Mouse (Mus musculus): ENCODE measurements at regions not wholly inside any gene's neighbourhood (a gene's known extent, or its start where the extent isn't known, plus 50 kb on each side); places are given as distances from the start of the nearest gene placed in this dataset.
"Not testable (repeated sequence)": the region's sequence is repeated elsewhere in the genome, so short reads cannot be mapped to it uniquely, and the experiment has no call there.

- Histone ChIP-seq H3K27ac (no peak overlapping the region), H3K4me3 (no peak overlapping the region)
- TF ChIP-seq CTCF (conservative IDR thresholded peaks at IDR 0.05): no peak
- no peak for DNase-seq (ENCODE audit: low spot score in 2 of 2)
These were observed 417.4 kb downstream of the Htr7 start for GRCm38 (mm10) chr19:35639945-35640344.

- Histone ChIP-seq H3K27ac (no peak overlapping the region), H3K4me3 (no peak overlapping the region)
- no peak for TF ChIP-seq CTCF (conservative IDR thresholded peaks at IDR 0.05)
- DNase-seq (ENCODE audit: low spot score in 2 of 2): peak in 1 of 2 experiments; percentile 10
These were observed 435.5 kb downstream of the Htr7 start for GRCm38 (mm10) chr19:35621771-35622170.

GRCm38 (mm10) chr19:35595384-35595783 lies 461.9 kb downstream of the Htr7 start:
- DNase-seq (ENCODE audit: low spot score in 2 of 2): no peak
- Histone ChIP-seq H3K27ac (no peak overlapping the region), H3K4me3 (no peak overlapping the region)
- no peak for TF ChIP-seq CTCF (conservative IDR thresholded peaks at IDR 0.05)

GRCm38 (mm10) chr19:35575979-35576378 lies 481.3 kb downstream of the Htr7 start:
- Histone ChIP-seq H3K27ac (no peak overlapping the region), H3K4me3 (no peak overlapping the region)
- no peak for TF ChIP-seq CTCF (conservative IDR thresholded peaks at IDR 0.05)
- DNase-seq (ENCODE audit: low spot score in 2 of 2): no peak

GRCm38 (mm10) chr19:35549381-35549780 lies 507.9 kb downstream of the Htr7 start:
- Histone ChIP-seq H3K4me3 (no peak overlapping the region), H3K27ac (no peak overlapping the region)
- no peak for DNase-seq (ENCODE audit: low spot score in 2 of 2)
- no peak for TF ChIP-seq CTCF (conservative IDR thresholded peaks at IDR 0.05)

GRCm38 (mm10) chr19:35536816-35537215 lies 520.5 kb downstream of the Htr7 start:
- TF ChIP-seq CTCF (conservative IDR thresholded peaks at IDR 0.05): no peak
- no peak overlapping the region for H3K4me3 ChIP-seq
- H3K27ac ChIP-seq: no peak overlapping the region
- no peak for DNase-seq (ENCODE audit: low spot score in 2 of 2)

- Histone ChIP-seq H3K4me3 (no peak overlapping the region), H3K27ac (no peak overlapping the region)
- no peak for TF ChIP-seq CTCF (conservative IDR thresholded peaks at IDR 0.05)
- no peak for DNase-seq (ENCODE audit: low spot score in 2 of 2)
These were observed 528.0 kb downstream of the Htr7 start for GRCm38 (mm10) chr19:35529276-35529675.

- DNase-seq (ENCODE audit: low spot score in 2 of 2): no peak
- Histone ChIP-seq H3K27ac (no peak overlapping the region), H3K4me3 (no peak overlapping the region)
- TF ChIP-seq CTCF (conservative IDR thresholded peaks at IDR 0.05): no peak
These were observed 563.6 kb downstream of the Htr7 start for GRCm38 (mm10) chr19:35493721-35494120.

GRCm38 (mm10) chr19:35491354-35491753 lies 566.0 kb downstream of the Htr7 start:
- TF ChIP-seq CTCF (conservative IDR thresholded peaks at IDR 0.05): no peak
- no peak for DNase-seq (ENCODE audit: low spot score in 2 of 2)

GRCm38 (mm10) chr19:35485616-35486015 lies 563.5 kb downstream of the Kif20b start:
- not testable (repeated sequence) for DNase-seq (ENCODE audit: low spot score in 2 of 2); H3K4me3 ChIP-seq; H3K27ac ChIP-seq

More at GRCm38 (mm10) chr19:35491354-35491753, 566.0 kb downstream of the Htr7 start:
- Histone ChIP-seq H3K27ac (no peak overlapping the region), H3K4me3 (no peak overlapping the region)

GRCm38 (mm10) chr19:35482469-35482868 lies 560.3 kb downstream of the Kif20b start:
- Histone ChIP-seq H3K27ac (no peak overlapping the region), H3K4me3 (no peak overlapping the region)
- TF ChIP-seq CTCF (conservative IDR thresholded peaks at IDR 0.05): no peak
- DNase-seq (ENCODE audit: low spot score in 2 of 2): no peak

GRCm38 (mm10) chr19:35453942-35454341 lies 531.8 kb downstream of the Kif20b start:
- TF ChIP-seq CTCF (conservative IDR thresholded peaks at IDR 0.05): no peak
- Histone ChIP-seq H3K27ac (no peak overlapping the region), H3K4me3 (no peak overlapping the region)
- no peak for DNase-seq (ENCODE audit: low spot score in 2 of 2)

GRCm38 (mm10) chr19:35442466-35442865 lies 520.3 kb downstream of the Kif20b start:
- Histone ChIP-seq H3K4me3 (no peak overlapping the region), H3K27ac (no peak overlapping the region)
- DNase-seq (ENCODE audit: low spot score in 2 of 2): no peak
- TF ChIP-seq CTCF (conservative IDR thresholded peaks at IDR 0.05): no peak

GRCm38 (mm10) chr19:35438074-35438473 lies 515.9 kb downstream of the Kif20b start:
- no peak overlapping the region for H3K27ac ChIP-seq
- TF ChIP-seq CTCF (conservative IDR thresholded peaks at IDR 0.05): no peak
- no peak overlapping the region for H3K4me3 ChIP-seq
- DNase-seq (ENCODE audit: low spot score in 2 of 2): no peak
